Mouse (Mus musculus): Measurements from ENCODE around the gene Chn1. TPM values are rescaled to one million over a fixed set of nuclear protein-coding genes. Genes with fewer than 3 reads are reported as not detected.

Chn1 gene
- polyA plus RNA-seq, 1 experiment: 35.6 TPM

GRCm38 (mm10) chr2:73693045-73693444 lies 82.1 kb downstream of the Chn1 start:
- H3K4me1 ChIP-seq (ENCODE audit: control insufficient read depth, insufficient read depth, low read length): no peaks in the 10 kb centered on the region
- no peak for DNase-seq
- 51% methylated on average over 4 of the region's 4 CpGs for WGBS
- TF ChIP-seq POLR2A (IDR thresholded peaks at IDR 0.05; ENCODE audit: borderline replicate concordance, extremely low read depth, low read depth, low read length): no peak
- no peak for TF ChIP-seq CTCF (IDR thresholded peaks at IDR 0.05; ENCODE audit: insufficient read depth, low read length)
- H3K4me3 ChIP-seq (replicated peaks; ENCODE audit: extremely low read depth, low read depth, low read length): no peak overlapping the region

- Histone ChIP-seq H3K4me1 (ENCODE audit: control insufficient read depth, insufficient read depth, low read length) (no peaks in the 10 kb centered on the region), H3K4me3 (replicated peaks; ENCODE audit: extremely low read depth, low read depth, low read length) (no peak overlapping the region)
- WGBS: 86% methylated on average over 6 of the region's 6 CpGs
- no peak for TF ChIP-seq CTCF (IDR thresholded peaks at IDR 0.05; ENCODE audit: insufficient read depth, low read length)
- no peak for TF ChIP-seq POLR2A (IDR thresholded peaks at IDR 0.05; ENCODE audit: borderline replicate concordance, extremely low read depth, low read depth, low read length)
- no peak for DNase-seq
Observed at GRCm38 (mm10) chr2:73690783-73691604, 84.2 kb downstream of the Chn1 start.

GRCm38 (mm10) chr2:73682500-73682899 lies 92.6 kb downstream of the Chn1 start:
- Histone ChIP-seq H3K4me1 (ENCODE audit: control insufficient read depth, insufficient read depth, low read length) (no peaks in the 10 kb centered on the region), H3K4me3 (replicated peaks; ENCODE audit: extremely low read depth, low read depth, low read length) (no peak overlapping the region)
- no peak for TF ChIP-seq CTCF (IDR thresholded peaks at IDR 0.05; ENCODE audit: insufficient read depth, low read length)
- TF ChIP-seq POLR2A (IDR thresholded peaks at IDR 0.05; ENCODE audit: borderline replicate concordance, extremely low read depth, low read depth, low read length): no peak
- WGBS: 39% methylated on average over 1 of the region's 1 CpGs
- no peak for DNase-seq

- peak; percentile 8 for DNase-seq
- 47% methylated on average over 1 of the region's 1 CpGs for WGBS
- TF ChIP-seq POLR2A (IDR thresholded peaks at IDR 0.05; ENCODE audit: borderline replicate concordance, extremely low read depth, low read depth, low read length): no peak
- no peak for TF ChIP-seq CTCF (IDR thresholded peaks at IDR 0.05; ENCODE audit: insufficient read depth, low read length)
Observed at GRCm38 (mm10) chr2:73680425-73681027, 94.6 kb downstream of the Chn1 start.

GRCm38 (mm10) chr2:73668608-73669007 lies 106.5 kb downstream of the Chn1 start:
- WGBS: 61% methylated on average over 4 of the region's 4 CpGs
- no peak for TF ChIP-seq POLR2A (IDR thresholded peaks at IDR 0.05; ENCODE audit: borderline replicate concordance, extremely low read depth, low read depth, low read length)
- no peak for DNase-seq

More at GRCm38 (mm10) chr2:73680425-73681027, 94.6 kb downstream of the Chn1 start:
- no peaks in the 10 kb centered on the region for H3K4me1 ChIP-seq (ENCODE audit: control insufficient read depth, insufficient read depth, low read length)
- H3K4me3 ChIP-seq (replicated peaks; ENCODE audit: extremely low read depth, low read depth, low read length): no peak overlapping the region

GRCm38 (mm10) chr2:73660566-73661134 lies 114.5 kb downstream of the Chn1 start:
- Histone ChIP-seq H3K4me1 (ENCODE audit: control insufficient read depth, insufficient read depth, low read length) (no peaks in the 10 kb centered on the region; the same call in 1 of the 2 replicates), H3K4me3 (replicated peaks; ENCODE audit: extremely low read depth, low read depth, low read length) (no peak overlapping the region)
- WGBS: 84% methylated on average over 11 of the region's 11 CpGs
- no peak for DNase-seq
- TF ChIP-seq POLR2A (IDR thresholded peaks at IDR 0.05; ENCODE audit: borderline replicate concordance, extremely low read depth, low read depth, low read length): no peak
- TF ChIP-seq CTCF (IDR thresholded peaks at IDR 0.05; ENCODE audit: insufficient read depth, low read length): no peak

More at GRCm38 (mm10) chr2:73668608-73669007, 106.5 kb downstream of the Chn1 start:
- no peak overlapping the region for H3K4me3 ChIP-seq (replicated peaks; ENCODE audit: extremely low read depth, low read depth, low read length)
- no peaks in the 10 kb centered on the region for H3K4me1 ChIP-seq (ENCODE audit: control insufficient read depth, insufficient read depth, low read length)

- no peaks in the 10 kb centered on the region; the same call in 1 of the 2 replicates for H3K4me1 ChIP-seq (ENCODE audit: control insufficient read depth, insufficient read depth, low read length)
- 42% methylated on average over 18 of the region's 18 CpGs for WGBS
- peak overlapping the region; percentile 51 for H3K4me3 ChIP-seq (replicated peaks; ENCODE audit: extremely low read depth, low read depth, low read length)
- DNase-seq: no peak
- no peak; the same call in 1 of the 2 replicates for TF ChIP-seq POLR2A (IDR thresholded peaks at IDR 0.05; ENCODE audit: borderline replicate concordance, extremely low read depth, low read depth, low read length)
- TF ChIP-seq CTCF (IDR thresholded peaks at IDR 0.05; ENCODE audit: insufficient read depth, low read length): no peak
Observed at GRCm38 (mm10) chr2:73659726-73660565, 115.2 kb downstream of the Chn1 start.

GRCm38 (mm10) chr2:73659041-73659440 lies 116.1 kb downstream of the Chn1 start:
- 71% methylated on average over 8 of the region's 8 CpGs for WGBS
- TF ChIP-seq POLR2A (IDR thresholded peaks at IDR 0.05; ENCODE audit: borderline replicate concordance, extremely low read depth, low read depth, low read length) (no peak), CTCF (IDR thresholded peaks at IDR 0.05; ENCODE audit: insufficient read depth, low read length) (no peak)
- Histone ChIP-seq H3K4me3 (replicated peaks; ENCODE audit: extremely low read depth, low read depth, low read length) (peak overlapping the region; percentile 46), H3K4me1 (ENCODE audit: control insufficient read depth, insufficient read depth, low read length) (peaks cover 4% of the 10 kb centered on the region)
- DNase-seq: no peak

GRCm38 (mm10) chr2:73657961-73658360 lies 117.2 kb downstream of the Chn1 start:
- Histone ChIP-seq H3K4me1 (ENCODE audit: control insufficient read depth, insufficient read depth, low read length) (peaks cover 4% of the 10 kb centered on the region), H3K4me3 (replicated peaks; ENCODE audit: extremely low read depth, low read depth, low read length) (no peak overlapping the region)
- 82% methylated on average over 3 of the region's 3 CpGs for WGBS
- no peak for DNase-seq
- TF ChIP-seq CTCF (IDR thresholded peaks at IDR 0.05; ENCODE audit: insufficient read depth, low read length) (no peak), POLR2A (IDR thresholded peaks at IDR 0.05; ENCODE audit: borderline replicate concordance, extremely low read depth, low read depth, low read length) (no peak)
